Mouse (Mus musculus): ENCODE measurements around the gene Tnfrsf8. TPM values are rescaled to one million over a fixed set of nuclear protein-coding genes. Genes with fewer than 3 reads are reported as not detected.

Tnfrsf8 gene
- total RNA-seq, 2 experiments from 2014 or later: 0.68 to 1.2 TPM

Other genes starting within 250 kb of the Tnfrsf8 start
- gene Vps13d, start 120.2 kb downstream of the Tnfrsf8 start, total RNA-seq (2021): 10 to 100 TPM; 55.5 to 56.5 TPM
- gene Tnfrsf1b, start 68.3 kb downstream of the Tnfrsf8 start, total RNA-seq (2021): 1 to 10 TPM; 2.8 to 3.1 TPM
- under 1 TPM; 0.32 to 0.44 TPM for gene Zfp990, start 195.6 kb upstream of the Tnfrsf8 start, total RNA-seq (2021)